Mouse (Mus musculus): ENCODE measurements around the gene Baiap2l2. TPM values are rescaled to one million over a fixed set of nuclear protein-coding genes. Genes with fewer than 3 reads are reported as not detected.

The Baiap2l2 gene
- total and polyA plus RNA-seq, 3 experiments = not detected

- peak; percentile 80 for TF ChIP-seq CTCF (IDR thresholded peaks at IDR 0.05; ENCODE audit: low read depth, low read length)
- TF ChIP-seq GATA2 (IDR thresholded peaks at IDR 0.05; ENCODE audit: borderline replicate concordance, low read depth, low read length) = no peak
- peaks cover 9% of the 10 kb centered on the region for H3K4me1 ChIP-seq (ENCODE audit: insufficient read depth, low read depth, low read length)
- no peak overlapping the region for H3K4me3 ChIP-seq (ENCODE audit: low read depth, low read length)
- H3K27me3 ChIP-seq (ENCODE audit: insufficient read depth, low read length) = peaks cover 31% of the 10 kb centered on the region
- peak; percentile 58 for DNase-seq (ENCODE audit: low spot score)
- no peaks in the 10 kb centered on the region for H3K9me3 ChIP-seq (replicated peaks)
- no peak; the same call in 1 of the 2 replicates for ATAC-seq (ENCODE audit: extremely low read depth, insufficient number of reproducible peaks, low FRiP score, poor library complexity, severe bottlenecking)
- no peaks in the 10 kb centered on the region for H3K36me3 ChIP-seq (replicated peaks)
Measured at GRCm38 (mm10) chr15:79224685-79225084, 60.7 kb downstream of the Baiap2l2 start.

- TF ChIP-seq GATA2 (IDR thresholded peaks at IDR 0.05; ENCODE audit: borderline replicate concordance, low read depth, low read length) (no peak), POLR2AphosphoS5 (IDR thresholded peaks at IDR 0.05; ENCODE audit: insufficient replicate concordance, low read depth, low read length) (no peak), TAL1 (conservative IDR thresholded peaks at IDR 0.05; ENCODE audit: low read depth, low read length) (no peak), CTCF (IDR thresholded peaks at IDR 0.05; ENCODE audit: low read depth, low read length) (no peak), GATA1 (IDR thresholded peaks at IDR 0.05; ENCODE audit: borderline replicate concordance, low read length) (no peak)
- Histone ChIP-seq H3K4me1 (ENCODE audit: insufficient read depth, low read depth, low read length) (0 out of 2 replicates have a peak, but pooled peaks cover 6% of the 10 kb centered on the region), H3K9me3 (replicated peaks) (no peaks in the 10 kb centered on the region), H3K36me3 (replicated peaks) (no peaks in the 10 kb centered on the region), H3K4me3 (ENCODE audit: low read depth, low read length) (no peak overlapping the region), H3K27me3 (ENCODE audit: insufficient read depth, low read length) (peaks cover 33% of the 10 kb centered on the region)
- no peak for ATAC-seq (ENCODE audit: extremely low read depth, insufficient number of reproducible peaks, low FRiP score, poor library complexity, severe bottlenecking)
- no peak for DNase-seq (ENCODE audit: low spot score)
Measured at GRCm38 (mm10) chr15:79223641-79224040, 61.7 kb downstream of the Baiap2l2 start.

- no peaks in the 10 kb centered on the region for H3K36me3 ChIP-seq (replicated peaks)
- ATAC-seq (ENCODE audit: extremely low read depth, insufficient number of reproducible peaks, low FRiP score, poor library complexity, severe bottlenecking) = no peak
Measured at GRCm38 (mm10) chr15:79219572-79219971, 65.8 kb downstream of the Baiap2l2 start.

GRCm38 (mm10) chr15:79216191-79216590 is 69.1 kb downstream of the Baiap2l2 start:
- no peak overlapping the region for H3K4me3 ChIP-seq (ENCODE audit: low read depth, low read length)
- H3K36me3 ChIP-seq (replicated peaks) = no peaks in the 10 kb centered on the region
- peaks cover 32% of the 10 kb centered on the region for H3K27me3 ChIP-seq (ENCODE audit: insufficient read depth, low read length)
- ATAC-seq (ENCODE audit: extremely low read depth, insufficient number of reproducible peaks, low FRiP score, poor library complexity, severe bottlenecking) (no peak), DNase-seq (ENCODE audit: low spot score) (no peak)
- H3K4me1 ChIP-seq (ENCODE audit: insufficient read depth, low read depth, low read length) = no peaks in the 10 kb centered on the region
- H3K9me3 ChIP-seq (replicated peaks) = no peaks in the 10 kb centered on the region
- TF ChIP-seq GATA2 (IDR thresholded peaks at IDR 0.05; ENCODE audit: borderline replicate concordance, low read depth, low read length) (no peak), CTCF (IDR thresholded peaks at IDR 0.05; ENCODE audit: low read depth, low read length) (no peak)

More at GRCm38 (mm10) chr15:79219572-79219971, 65.8 kb downstream of the Baiap2l2 start:
- H3K4me3 ChIP-seq (ENCODE audit: low read depth, low read length) = no peak overlapping the region
- H3K27me3 ChIP-seq (ENCODE audit: insufficient read depth, low read length) = peaks cover 47% of the 10 kb centered on the region
- 0 out of 2 replicates have a peak, but pooled peaks cover under 1% of the 10 kb centered on the region for H3K4me1 ChIP-seq (ENCODE audit: insufficient read depth, low read depth, low read length)
- no peak for DNase-seq (ENCODE audit: low spot score)
- no peak for TF ChIP-seq CTCF (IDR thresholded peaks at IDR 0.05; ENCODE audit: low read depth, low read length)
- TF ChIP-seq TAL1 (conservative IDR thresholded peaks at IDR 0.05; ENCODE audit: low read depth, low read length) = no peak
- TF ChIP-seq POLR2AphosphoS5 (IDR thresholded peaks at IDR 0.05; ENCODE audit: insufficient replicate concordance, low read depth, low read length) = no peak
- TF ChIP-seq GATA2 (IDR thresholded peaks at IDR 0.05; ENCODE audit: borderline replicate concordance, low read depth, low read length) = no peak
- TF ChIP-seq GATA1 (IDR thresholded peaks at IDR 0.05; ENCODE audit: borderline replicate concordance, low read length) = no peak
- no peaks in the 10 kb centered on the region for H3K9me3 ChIP-seq (replicated peaks)

GRCm38 (mm10) chr15:79213591-79213990 is 71.7 kb downstream of the Baiap2l2 start:
- TF ChIP-seq POLR2AphosphoS5 (IDR thresholded peaks at IDR 0.05; ENCODE audit: insufficient replicate concordance, low read depth, low read length) (no peak), GATA1 (IDR thresholded peaks at IDR 0.05; ENCODE audit: borderline replicate concordance, low read length) (no peak), TAL1 (conservative IDR thresholded peaks at IDR 0.05; ENCODE audit: low read depth, low read length) (no peak), GATA2 (IDR thresholded peaks at IDR 0.05; ENCODE audit: borderline replicate concordance, low read depth, low read length) (no peak), CTCF (IDR thresholded peaks at IDR 0.05; ENCODE audit: low read depth, low read length) (no peak)
- H3K27me3 ChIP-seq (ENCODE audit: insufficient read depth, low read length) = peaks cover 29% of the 10 kb centered on the region
- DNase-seq (ENCODE audit: low spot score) = no peak
- no peaks in the 10 kb centered on the region for H3K9me3 ChIP-seq (replicated peaks)
- ATAC-seq (ENCODE audit: extremely low read depth, insufficient number of reproducible peaks, low FRiP score, poor library complexity, severe bottlenecking) = no peak
- H3K4me1 ChIP-seq (ENCODE audit: insufficient read depth, low read depth, low read length) = no peaks in the 10 kb centered on the region
- no peak overlapping the region for H3K4me3 ChIP-seq (ENCODE audit: low read depth, low read length)
- H3K36me3 ChIP-seq (replicated peaks) = no peaks in the 10 kb centered on the region

- Histone ChIP-seq H3K36me3 (replicated peaks) (no peaks in the 10 kb centered on the region), H3K4me3 (ENCODE audit: low read depth, low read length) (no peak overlapping the region)
Measured at GRCm38 (mm10) chr15:79212750-79213446, 72.4 kb downstream of the Baiap2l2 start.

More at GRCm38 (mm10) chr15:79212750-79213446, 72.4 kb downstream of the Baiap2l2 start:
- H3K4me1 ChIP-seq (ENCODE audit: insufficient read depth, low read depth, low read length) = no peaks in the 10 kb centered on the region
- peaks cover 29% of the 10 kb centered on the region for H3K27me3 ChIP-seq (ENCODE audit: insufficient read depth, low read length)
- no peak for ATAC-seq (ENCODE audit: extremely low read depth, insufficient number of reproducible peaks, low FRiP score, poor library complexity, severe bottlenecking)
- no peak for DNase-seq (ENCODE audit: low spot score)
- no peaks in the 10 kb centered on the region for H3K9me3 ChIP-seq (replicated peaks)
- TF ChIP-seq CTCF (IDR thresholded peaks at IDR 0.05; ENCODE audit: low read depth, low read length) (no peak), GATA2 (IDR thresholded peaks at IDR 0.05; ENCODE audit: borderline replicate concordance, low read depth, low read length) (no peak), GATA1 (IDR thresholded peaks at IDR 0.05; ENCODE audit: borderline replicate concordance, low read length) (no peak), POLR2AphosphoS5 (IDR thresholded peaks at IDR 0.05; ENCODE audit: insufficient replicate concordance, low read depth, low read length) (no peak), TAL1 (conservative IDR thresholded peaks at IDR 0.05; ENCODE audit: low read depth, low read length) (no peak)

Measured in G1E (cell line).